Mouse (Mus musculus): ENCODE data around the gene Foxred2.

- no peak for TF ChIP-seq CTCF (IDR thresholded peaks at IDR 0.05)
- TF ChIP-seq POLR2A (IDR thresholded peaks at IDR 0.05; ENCODE audit: insufficient read depth, low read depth, low read length) = 0 out of 2 replicates have a peak, but pooled peaks have one; percentile 8
- no peak for TF ChIP-seq EP300 (IDR thresholded peaks at IDR 0.05; ENCODE audit: insufficient read depth, low read depth, low read length)
Observed at GRCm38 (mm10) chr15:77958071-77958470, 1.5 kb upstream of the Foxred2 start.
